In the genomic region with DNA sequence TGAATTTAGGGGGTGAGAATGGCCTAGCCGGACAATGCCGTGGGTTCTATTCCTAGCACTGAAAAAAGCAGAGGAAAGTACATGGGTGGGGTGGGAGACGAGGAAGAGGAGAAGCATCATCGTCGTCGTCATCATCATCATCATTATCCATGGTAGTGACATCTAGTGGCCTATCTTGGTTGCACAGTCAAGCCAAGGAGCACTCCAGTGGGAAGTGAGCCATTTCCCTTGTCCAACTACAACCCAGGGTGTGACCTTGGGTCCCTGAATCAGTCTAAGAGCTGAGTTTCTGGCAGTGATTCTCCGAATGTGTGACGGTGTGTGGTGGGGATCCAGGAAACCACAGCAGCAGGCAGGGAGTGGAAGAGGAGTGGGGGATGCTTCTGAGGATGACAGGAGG, we compare ENCODE assay signal across 9 mouse cellular contexts. TPM values are rescaled to one million over a fixed set of nuclear protein-coding genes. Genes with fewer than 3 reads are reported as not detected.
A peak's percentile ranks its signal among the peaks of the same experiment; 100 is the strongest.
DNase-seq lines count a peak whose midpoint lies in the region; TF ChIP-seq lines count a peak whose summit lies in the region.
"Had no signal": no experiment of that assay in that cellular context is flagged by ENCODE, and none has a peak within 500 bp of the region (broad histone marks: within the 10 kb centered on the region; RNA-seq: fewer than 3 reads in every experiment).

No protein-coding gene starts in this region.

- peak in 1 of 2 experiments; percentile 8 for DNase-seq in heart, adult 2 months
- DNase-seq in heart, postnatal 25 days (ENCODE audit: low spot score), result no peak
- peak; percentile 30 for DNase-seq in ovary, adult 18-20 months (ENCODE audit: low spot score)
- no peak for DNase-seq in ovary, postnatal 36 days (ENCODE audit: low spot score)
- DNase-seq in brain, embryonic 14.5 days (ENCODE audit: low read depth), result no peak
- peak; percentile 20 for DNase-seq in retina, postnatal 1 day
- no peak for DNase-seq in layer of hippocampus, adult 9-10 months (ENCODE audit: low spot score)
- no peak for DNase-seq in thymus, adult 18-20 months

- H3K27me3 ChIP-seq in heart, adult 2 months (ENCODE audit: control insufficient read depth, insufficient read depth, low read length), result no peaks in the 10 kb centered on the region

- peak; percentile 62 for TF ChIP-seq CTCF in heart, adult 2 months (IDR thresholded peaks at IDR 0.05)
- peak; percentile 55; the same call in 1 of the 2 replicates for TF ChIP-seq CTCF in brain, embryonic 14.5 days (IDR thresholded peaks at IDR 0.05; ENCODE audit: borderline replicate concordance, extremely low read depth, insufficient read depth, insufficient read length)

- WGBS in heart, adult 2 months, result 33% methylated on average over 8 of the region's 8 CpGs

- intact Hi-C loops in heart, adult 2 months (cut with DNase I), result no loop called here
- intact Hi-C loops in heart, postnatal 25 days (cut with DNase I), result no loop called here

- no peak overlapping the region for H3K9ac ChIP-seq in heart, adult 2 months (ENCODE audit: low read depth, low read length)
- H3K9ac ChIP-seq: heart, embryonic 13.5 days had no signal

- no peak overlapping the region for H3K27ac ChIP-seq in heart, adult 2 months
- H3K27ac ChIP-seq: heart, embryonic 13.5 days had no signal

- no peaks in the 10 kb centered on the region for H3K4me1 ChIP-seq in heart, adult 2 months (ENCODE audit: control insufficient read depth, insufficient read depth, low read length)
- H3K4me1 ChIP-seq: heart, embryonic 13.5 days had no signal

- H3K4me3 ChIP-seq in heart, adult 2 months, result no peak overlapping the region
- H3K4me3 ChIP-seq: heart, embryonic 13.5 days had no signal

- H3K79me2 ChIP-seq in heart, adult 2 months (replicated peaks; ENCODE audit: control insufficient read depth, insufficient read depth, low read length), result no peaks in the 10 kb centered on the region

- no peaks in the 10 kb centered on the region for H3K36me3 ChIP-seq in heart, adult 2 months (ENCODE audit: control insufficient read depth, insufficient read depth, low read length)
- H3K36me3 ChIP-seq: heart, embryonic 13.5 days had no signal

- no peak for TF ChIP-seq EP300 in heart, adult 2 months (IDR thresholded peaks at IDR 0.05; ENCODE audit: insufficient read depth, low read depth, low read length)

- TF ChIP-seq POLR2A in heart, adult 2 months (IDR thresholded peaks at IDR 0.05; ENCODE audit: insufficient read depth, low read depth, low read length), result no peak
- TF ChIP-seq POLR2A in brain, embryonic 14.5 days (IDR thresholded peaks at IDR 0.05; ENCODE audit: borderline replicate concordance, extremely low read depth, insufficient read depth, insufficient read length, poor library complexity, severe bottlenecking), result no peak

RNA-seq across cellular contexts. Expression of gene Zfp507, which starts 7.9 kb away (rescaled TPM):
- total RNA-seq in heart, adult 2 months (2021), result 10 to 100 TPM in 1 of 2 experiments, 1 to 10 TPM in 1; 9.4 to 11.2 TPM
- 3.7 and 5.7 TPM in 2 replicates for polyA plus RNA-seq in heart, adult 2 months (2012; rRNA removed)
- total RNA-seq in heart, postnatal 25 days (2021), result 10 to 100 TPM; 11.3 to 12.3 TPM
- polyA plus RNA-seq in brain, embryonic 14.5 days (2012; rRNA removed), result 18.4 and 20.9 TPM in 2 replicates

RNA-seq across cellular contexts. Expression of gene Dpy19l3, which starts 56.5 kb away (rescaled TPM):
- 1 to 10 TPM; 2.6 to 4.8 TPM for total RNA-seq in heart, adult 2 months (2021)
- 2.2 and 3.4 TPM in 2 replicates for polyA plus RNA-seq in heart, adult 2 months (2012; rRNA removed)
- total RNA-seq in heart, postnatal 25 days (2021), result 1 to 10 TPM; 2.1 to 4.6 TPM
- 19.8 and 25.2 TPM in 2 replicates for polyA plus RNA-seq in brain, embryonic 14.5 days (2012; rRNA removed)

Comparison
In these comparisons a context has a peak if more than half of its experiments do, and no peak if none do; other contexts are left out.
1. DNase-seq: peak in ovary, adult 18-20 months (single experiment) and retina, postnatal 1 day (single experiment); none in heart, postnatal 25 days (single experiment), ovary, postnatal 36 days (single experiment), brain, embryonic 14.5 days (single experiment), layer of hippocampus, adult 9-10 months (single experiment) and thymus, adult 18-20 months (0 of 2).